Mouse (Mus musculus) forebrain, embryonic 13.5 days (tissue): ENCODE data around the gene Cpa2. TPM values are rescaled to one million over a fixed set of nuclear protein-coding genes. Genes with fewer than 3 reads are reported as not detected.

Experiments used
- ATAC-seq: fragments of 200-750 bp; cut with Nextera tagmentation; 2 replicates; pipeline ENCODE4 v1.8.0; 2017
- H3K27ac ChIP-seq: fragments of 300-500 bp; sonication (generic); 2 replicates; pipeline ENCODE4 v1.5.1; 2015; ENCODE audit warnings: inconsistent platforms, mild to moderate bottlenecking, moderate library complexity
- H3K27me3 ChIP-seq: fragments of 300-500 bp; sonication (generic); 2 replicates; pipeline ENCODE4 v1.6.1; 2015; ENCODE audit warnings: mild to moderate bottlenecking, inconsistent platforms
- H3K36me3 ChIP-seq: fragments of 300-500 bp; sonication (generic); 2 replicates; pipeline ENCODE4 v1.6.1; 2015; ENCODE audit warnings: mild to moderate bottlenecking, inconsistent platforms; ENCODE audit not compliant: poor library complexity, severe bottlenecking
- H3K4me1 ChIP-seq: fragments of 300-500 bp; sonication (generic); 2 replicates; pipeline ENCODE4 v1.6.1; 2015; ENCODE audit warnings: inconsistent platforms
- H3K4me2 ChIP-seq: fragments of 300-500 bp; sonication (generic); 2 replicates; pipeline ENCODE4 v1.6.1; 2015; ENCODE audit warnings: inconsistent platforms, mild to moderate bottlenecking, moderate library complexity
- H3K4me3 ChIP-seq: fragments of 300-500 bp; sonication (generic); 2 replicates; pipeline ENCODE4 v1.5.1; 2015; ENCODE audit warnings: mild to moderate bottlenecking, inconsistent platforms
- H3K9ac ChIP-seq: fragments of 300-500 bp; sonication (generic); 2 replicates; pipeline ENCODE4 v1.6.1; 2015; ENCODE audit warnings: mild to moderate bottlenecking, inconsistent platforms
- H3K9me3 ChIP-seq: fragments of 300-500 bp; sonication (generic); replicated peaks from 2 replicates; pipeline ENCODE4 v1.6.1; 2016; ENCODE audit warnings: inconsistent platforms
- WGBS: fragments of 180-500 bp; shearing (Covaris S2); methylation state at CpG from one replicate; pipeline ENCODE4 v1.1.7; 2015; 5-methylcytosine and 5-hydroxymethylcytosine counted together
- polyA plus RNA-seq: library from polyadenylated mRNA; unstranded; fragments of >200 nt; fragmentation: Nextera tagmentation; extraction: Ambion mirVana; gene quantifications from 2 replicates; pipeline ENCODE4 v1.2.1, GENCODE M21; 2015

The Cpa2 gene
- polyA plus RNA-seq, 1 experiment from 2014 or later: 5.2 TPM

GRCm38 (mm10) chr6:30535340-30535739 lies 6.0 kb upstream of the Cpa2 start:
- Histone ChIP-seq H3K4me3 (no peak overlapping the region), H3K36me3 (no peaks in the 10 kb centered on the region), H3K9me3 (no peaks in the 10 kb centered on the region), H3K27ac (no peak overlapping the region), H3K4me1 (no peaks in the 10 kb centered on the region), H3K27me3 (no peaks in the 10 kb centered on the region), H3K9ac (no peak overlapping the region), H3K4me2 (no peak overlapping the region)
- WGBS: 46% methylated on average over 3 of the region's 3 CpGs
- no peak for ATAC-seq

- H3K9me3 ChIP-seq: no peaks in the 10 kb centered on the region
- WGBS: 64% methylated on average over 10 of the region's 10 CpGs
- H3K9ac ChIP-seq: no peak overlapping the region
- no peak overlapping the region for H3K27ac ChIP-seq
- H3K4me2 ChIP-seq: no peak overlapping the region
- no peak overlapping the region for H3K4me3 ChIP-seq
- ATAC-seq: no peak
- 0 out of 2 replicates have a peak, but pooled peaks cover 4% of the 10 kb centered on the region for H3K4me1 ChIP-seq
- no peaks in the 10 kb centered on the region for H3K27me3 ChIP-seq
- H3K36me3 ChIP-seq: no peaks in the 10 kb centered on the region
Measured at GRCm38 (mm10) chr6:30538240-30538639, 3.1 kb upstream of the Cpa2 start.

GRCm38 (mm10) chr6:30538800-30539199 lies 2.6 kb upstream of the Cpa2 start:
- ATAC-seq: no peak
- Histone ChIP-seq H3K4me1 (peaks cover 10% of the 10 kb centered on the region), H3K9ac (no peak overlapping the region), H3K4me2 (no peak overlapping the region), H3K27ac (no peak overlapping the region), H3K4me3 (no peak overlapping the region), H3K27me3 (no peaks in the 10 kb centered on the region), H3K36me3 (no peaks in the 10 kb centered on the region), H3K9me3 (no peaks in the 10 kb centered on the region)
- 82% methylated on average over 5 of the region's 5 CpGs for WGBS

- no peak overlapping the region for H3K9ac ChIP-seq
- no peak overlapping the region for H3K4me3 ChIP-seq
- 81% methylated on average over 6 of the region's 6 CpGs for WGBS
- no peaks in the 10 kb centered on the region for H3K9me3 ChIP-seq
- no peak overlapping the region for H3K27ac ChIP-seq
- H3K36me3 ChIP-seq: no peaks in the 10 kb centered on the region
- H3K4me2 ChIP-seq: no peak overlapping the region
- H3K4me1 ChIP-seq: peaks cover 29% of the 10 kb centered on the region
- ATAC-seq: no peak
- no peaks in the 10 kb centered on the region for H3K27me3 ChIP-seq
Measured at GRCm38 (mm10) chr6:30542277-30542676, 895 bp downstream of the Cpa2 start.

- WGBS: 53% methylated on average over 12 of the region's 12 CpGs
- no peaks in the 10 kb centered on the region for H3K9me3 ChIP-seq
- no peak overlapping the region for H3K4me2 ChIP-seq
- H3K36me3 ChIP-seq: no peaks in the 10 kb centered on the region
- H3K4me3 ChIP-seq: no peak overlapping the region
- ATAC-seq: no peak
- no peaks in the 10 kb centered on the region for H3K27me3 ChIP-seq
- H3K27ac ChIP-seq: no peak overlapping the region
- peaks cover 35% of the 10 kb centered on the region for H3K4me1 ChIP-seq
- no peak overlapping the region for H3K9ac ChIP-seq
Measured at GRCm38 (mm10) chr6:30543077-30543476, 1.7 kb downstream of the Cpa2 start.

GRCm38 (mm10) chr6:30543851-30544250 lies 2.5 kb downstream of the Cpa2 start:
- Histone ChIP-seq H3K9me3 (no peaks in the 10 kb centered on the region), H3K4me1 (peaks cover 42% of the 10 kb centered on the region), H3K4me3 (no peak overlapping the region), H3K36me3 (no peaks in the 10 kb centered on the region), H3K4me2 (no peak overlapping the region), H3K9ac (no peak overlapping the region), H3K27ac (no peak overlapping the region), H3K27me3 (no peaks in the 10 kb centered on the region)
- WGBS: 32% methylated on average over 8 of the region's 8 CpGs
- ATAC-seq: no peak

- Histone ChIP-seq H3K9me3 (no peaks in the 10 kb centered on the region), H3K9ac (no peak overlapping the region), H3K4me1 (peaks cover 52% of the 10 kb centered on the region), H3K4me2 (no peak overlapping the region), H3K36me3 (no peaks in the 10 kb centered on the region), H3K27me3 (no peaks in the 10 kb centered on the region), H3K27ac (peak overlapping the region; percentile 94; the same call in 1 of the 2 replicates), H3K4me3 (no peak overlapping the region)
- WGBS: 83% methylated on average over 7 of the region's 7 CpGs
- no peak for ATAC-seq
Measured at GRCm38 (mm10) chr6:30545689-30546088, 4.3 kb downstream of the Cpa2 start.

GRCm38 (mm10) chr6:30546571-30547273 lies 5.3 kb downstream of the Cpa2 start:
- WGBS: 7% methylated on average over 17 of the region's 17 CpGs
- H3K9me3 ChIP-seq: no peaks in the 10 kb centered on the region
- H3K4me3 ChIP-seq: peak overlapping the region; percentile 23
- peak overlapping the region; percentile 94 for H3K27ac ChIP-seq
- ATAC-seq: peak; percentile 66
- peak overlapping the region; percentile 58 for H3K4me2 ChIP-seq
- H3K36me3 ChIP-seq: no peaks in the 10 kb centered on the region
- H3K9ac ChIP-seq: peak overlapping the region; percentile 59
- no peaks in the 10 kb centered on the region for H3K27me3 ChIP-seq
- H3K4me1 ChIP-seq: peaks cover 61% of the 10 kb centered on the region

- ATAC-seq: peak; percentile 62
- Histone ChIP-seq H3K36me3 (no peaks in the 10 kb centered on the region), H3K4me2 (peak overlapping the region; percentile 58), H3K27me3 (no peaks in the 10 kb centered on the region), H3K4me1 (peaks cover 64% of the 10 kb centered on the region), H3K4me3 (peak overlapping the region; percentile 23), H3K27ac (peak overlapping the region; percentile 94), H3K9me3 (no peaks in the 10 kb centered on the region), H3K9ac (peak overlapping the region; percentile 59)
- WGBS: under 1% methylated on average over 8 of the region's 17 CpGs
Measured at GRCm38 (mm10) chr6:30547274-30547645, 5.9 kb downstream of the Cpa2 start.

- peak overlapping the region; percentile 10; the same call in 1 of the 2 replicates for H3K9ac ChIP-seq
- peaks cover 69% of the 10 kb centered on the region for H3K4me1 ChIP-seq
Measured at GRCm38 (mm10) chr6:30547656-30548306, 6.4 kb downstream of the Cpa2 start.

GRCm38 (mm10) chr6:30549231-30549761 lies 7.9 kb downstream of the Cpa2 start:
- Histone ChIP-seq H3K4me3 (no peak overlapping the region), H3K27me3 (no peaks in the 10 kb centered on the region), H3K9ac (peak overlapping the region; percentile 51; the same call in 1 of the 2 replicates), H3K27ac (peak overlapping the region; percentile 85), H3K36me3 (no peaks in the 10 kb centered on the region), H3K9me3 (no peaks in the 10 kb centered on the region), H3K4me2 (peak overlapping the region; percentile 35; the same call in 1 of the 2 replicates), H3K4me1 (peaks cover 59% of the 10 kb centered on the region)
- 10% methylated on average over 15 of the region's 15 CpGs for WGBS
- no peak for ATAC-seq

More at GRCm38 (mm10) chr6:30547656-30548306, 6.4 kb downstream of the Cpa2 start:
- H3K27ac ChIP-seq: peak overlapping the region; percentile 94
- no peaks in the 10 kb centered on the region for H3K27me3 ChIP-seq
- H3K36me3 ChIP-seq: no peaks in the 10 kb centered on the region
- no peak for ATAC-seq
- WGBS: 14% methylated on average over 9 of the region's 9 CpGs
- peak overlapping the region; percentile 58 for H3K4me2 ChIP-seq
- no peaks in the 10 kb centered on the region for H3K9me3 ChIP-seq
- no peak overlapping the region for H3K4me3 ChIP-seq

GRCm38 (mm10) chr6:30550496-30551192 lies 9.3 kb downstream of the Cpa2 start:
- no peaks in the 10 kb centered on the region for H3K9me3 ChIP-seq
- no peak for ATAC-seq
- no peak overlapping the region for H3K4me3 ChIP-seq
- H3K27me3 ChIP-seq: no peaks in the 10 kb centered on the region
- H3K27ac ChIP-seq: peak overlapping the region; percentile 87
- WGBS: 66% methylated on average over 7 of the region's 7 CpGs
- H3K36me3 ChIP-seq: no peaks in the 10 kb centered on the region
- peaks cover 57% of the 10 kb centered on the region for H3K4me1 ChIP-seq
- H3K9ac ChIP-seq: no peak overlapping the region
- no peak overlapping the region for H3K4me2 ChIP-seq
